Mouse (Mus musculus) retina, embryonic 14.5 days (tissue): Measurements from ENCODE around the gene Dnaic2.

ENCODE experiments used
- DNase-seq: peaks from one replicate; pipeline ENCODE4 v3.0.0-alpha.2; 2015; ENCODE audit warnings: low spot score

The Dnaic2 gene

DNA sequence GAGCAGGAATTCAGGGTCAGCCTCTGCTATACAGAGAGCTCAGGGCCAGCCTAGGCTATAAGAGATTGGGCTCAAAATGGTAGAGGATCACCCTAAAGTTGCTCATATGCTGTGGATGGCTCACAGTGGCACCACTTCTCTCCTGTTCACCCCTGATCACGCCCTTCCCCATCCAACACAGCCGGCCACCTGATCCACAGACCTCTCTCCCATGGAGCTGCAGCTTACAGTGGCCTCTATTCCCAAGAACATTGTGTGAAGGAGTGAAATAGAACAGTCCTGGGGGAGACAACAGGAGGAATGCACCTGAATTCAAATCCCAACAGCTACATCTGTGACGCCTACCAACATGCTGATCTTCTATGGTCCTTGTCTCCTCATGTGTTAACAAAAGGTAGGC is 71.4 kb downstream of the Dnaic2 start, which contains the start of gene Gpr142:
Gene Gpr142, plus strand, starts transcription at position 301 of the 400 bp plus-strand sequence.
- DNase-seq, result no peak

DNA sequence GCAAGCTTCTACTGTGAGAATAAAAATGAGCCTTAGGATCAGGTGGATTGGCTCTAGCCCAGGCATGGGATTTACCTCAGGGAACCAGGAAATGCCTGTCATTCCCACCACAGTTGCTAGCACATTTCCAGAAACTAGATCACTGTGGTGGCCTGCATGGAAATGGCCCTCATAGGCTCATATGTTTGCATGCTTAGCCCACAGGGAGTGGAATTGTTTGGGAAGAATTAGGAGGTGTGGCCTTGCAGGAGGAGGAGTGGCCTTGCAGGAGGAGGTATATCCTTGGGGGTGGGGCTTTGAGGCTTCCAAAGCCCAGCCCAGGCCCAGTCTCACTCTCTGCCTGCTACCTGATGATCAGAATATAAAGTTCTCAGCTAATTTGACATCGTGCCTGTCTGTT is 74.7 kb downstream of the Dnaic2 start:
- no peak for DNase-seq

DNA sequence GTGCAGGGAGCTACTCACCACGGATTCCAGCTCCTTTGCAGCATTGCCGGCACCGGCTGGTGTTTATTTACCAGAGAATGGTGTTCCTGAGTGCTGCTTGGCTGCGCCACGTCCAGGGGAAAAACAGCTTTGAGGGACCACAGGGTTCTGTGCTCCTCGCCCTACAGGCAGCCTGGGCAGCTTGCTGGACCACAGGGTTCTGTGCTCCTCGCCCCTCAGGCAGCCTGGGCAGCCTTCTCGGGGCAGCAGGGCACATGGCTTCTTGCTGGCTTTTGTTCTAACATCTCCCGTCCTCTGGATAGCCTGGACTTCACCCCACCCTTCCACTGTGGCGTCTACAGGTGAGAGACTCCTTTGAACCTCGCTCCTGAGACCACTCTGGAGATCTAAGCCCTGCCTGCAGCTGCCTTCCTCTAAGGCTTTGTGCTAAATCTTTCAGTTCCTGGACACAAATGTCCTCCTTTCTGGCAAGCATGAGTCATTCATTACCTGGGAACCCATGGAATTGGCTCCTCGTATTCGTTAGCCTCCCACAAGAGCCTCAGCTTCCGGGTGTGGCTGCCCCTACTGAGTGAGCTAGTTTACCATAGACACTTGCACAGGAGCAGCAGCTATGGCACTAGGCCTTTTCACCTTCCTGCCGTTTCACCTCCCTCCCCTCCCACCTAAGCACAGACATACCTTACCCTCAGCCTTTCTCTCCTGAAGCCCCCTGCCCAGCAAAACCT is 75.5 kb downstream of the Dnaic2 start:
- no peak for DNase-seq

DNA sequence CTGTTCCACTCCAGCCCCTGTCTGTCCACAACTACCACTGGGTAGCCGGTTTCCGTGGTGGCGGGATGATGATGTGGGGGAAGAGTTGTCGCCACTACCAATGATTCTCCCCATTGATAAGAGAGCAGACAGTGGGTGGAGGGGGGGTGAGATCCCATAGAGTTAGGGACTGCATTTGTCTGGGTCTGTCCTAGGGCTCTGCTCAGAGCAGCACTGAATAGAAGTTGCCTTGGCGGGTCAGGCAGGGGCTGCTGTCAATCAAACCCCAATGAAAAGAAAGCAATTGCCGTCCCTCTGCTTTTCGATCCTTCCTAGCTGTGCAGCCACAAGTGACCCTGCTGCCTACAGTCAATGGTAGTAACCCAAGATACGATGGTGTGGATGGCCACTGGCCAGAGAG is 76.8 kb downstream of the Dnaic2 start:
- DNase-seq, result no peak

DNA sequence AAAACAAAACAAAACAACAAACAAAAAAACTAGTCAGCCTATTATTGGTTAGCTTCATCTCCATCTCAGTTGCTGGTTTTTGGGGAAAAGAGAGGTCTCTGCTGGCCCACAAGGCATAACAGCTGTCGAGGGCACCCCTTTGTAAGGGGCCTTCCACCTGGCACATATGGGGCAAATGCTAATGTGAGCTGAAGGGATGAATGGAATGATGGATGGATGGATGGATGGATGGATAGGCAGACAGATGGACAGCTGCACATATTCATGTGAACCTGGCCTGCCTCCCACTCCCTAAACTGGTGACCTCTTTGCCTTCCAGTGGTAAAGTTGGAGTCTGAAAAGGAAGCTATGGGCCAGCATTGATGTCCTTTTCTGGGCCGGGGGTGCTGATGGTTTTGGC is 79.8 kb downstream of the Dnaic2 start:
- DNase-seq, result no peak
